Mouse (Mus musculus) layer of hippocampus, adult 9-10 months (tissue): ENCODE data around the gene Gm5065.

Source experiments
- DNase-seq: peaks from one replicate; pipeline ENCODE4 v3.0.0; 2022; ENCODE audit warnings: low spot score

Gm5065 gene

DNA sequence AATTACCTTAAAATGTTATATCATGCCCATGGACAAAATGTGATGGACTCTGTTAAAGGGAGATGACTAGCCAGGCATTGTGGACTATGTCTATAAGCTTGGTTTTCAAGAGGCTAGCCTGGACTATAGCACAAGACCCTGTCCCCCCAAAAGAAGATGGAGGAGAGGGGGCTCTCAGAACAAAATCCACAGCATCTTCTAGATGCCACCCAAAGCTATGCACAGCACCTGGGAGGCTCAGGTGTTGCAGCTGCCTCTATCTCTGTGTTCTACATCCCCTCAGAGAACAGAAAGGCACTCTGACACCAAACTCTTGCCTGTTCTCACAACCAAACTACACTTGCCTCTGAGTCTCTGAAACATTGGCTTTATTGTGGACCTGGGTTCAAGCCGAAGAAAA is at the start of gene Gm5065:
Gm5065 (plus strand) TSS at position 301 of the 400 bp plus-strand sequence.
- DNase-seq = no peak

GRCm38 (mm10) chr7:5327511-5327910 is 22.8 kb upstream of the Gm5065 start:
- DNase-seq = no peak

DNA sequence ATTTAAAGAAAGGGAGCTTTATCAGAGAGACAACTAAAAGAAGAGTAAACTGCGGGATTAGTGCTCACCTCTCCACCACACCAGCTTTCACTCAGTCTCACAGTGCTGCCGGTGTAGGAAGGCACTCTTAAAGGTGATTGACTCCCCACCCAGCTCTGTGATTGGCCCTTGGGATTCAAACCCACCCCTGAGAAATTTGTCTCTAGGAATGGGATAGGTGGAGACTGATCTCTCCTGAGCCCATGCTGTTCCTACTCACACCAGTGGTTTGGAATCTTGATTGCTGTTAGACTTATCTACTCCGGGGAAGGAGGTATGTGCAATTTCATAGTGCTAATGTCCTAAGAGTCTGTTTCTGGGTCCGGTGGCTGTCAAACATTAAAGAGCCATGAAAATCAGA is 598 bp downstream of the Gm5065 start, which contains the start of gene Nlrp2:
Nlrp2 (minus strand) TSS at position 101 of the 400 bp plus-strand sequence.
- DNase-seq = no peak

GRCm38 (mm10) chr7:5363599-5363998 is 13.3 kb downstream of the Gm5065 start:
- no peak for DNase-seq

DNA sequence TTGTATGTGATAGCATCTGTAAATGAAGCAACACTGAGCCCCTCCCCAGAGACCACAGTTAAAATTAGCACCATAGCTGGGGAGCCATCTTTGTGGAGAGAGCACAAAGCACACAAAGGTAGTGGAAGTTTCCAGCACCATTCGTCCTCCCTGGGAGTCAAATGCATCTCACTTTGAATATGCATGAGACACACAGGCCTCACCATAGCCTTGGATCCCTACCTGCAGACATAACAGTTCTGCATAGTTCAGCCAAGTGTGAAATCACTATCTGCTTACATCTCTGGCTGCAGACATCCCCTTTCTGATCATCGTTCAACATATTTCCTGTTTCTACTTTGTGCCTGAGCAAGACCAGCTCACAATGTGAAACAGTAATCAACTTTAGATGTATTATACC is 16.4 kb downstream of the Gm5065 start:
- no peak for DNase-seq

GRCm38 (mm10) chr7:5406201-5406600 is 55.9 kb downstream of the Gm5065 start:
- DNase-seq = no peak
